Mouse (Mus musculus): ENCODE measurements around the gene Rnaseh2a. TPM values are rescaled to one million over a fixed set of nuclear protein-coding genes. Genes with fewer than 3 reads are reported as not detected.

The Rnaseh2a gene
- not detected in 2 replicates for polyA plus RNA-seq (2012; ENCODE audit: insufficient read depth, insufficient read length, low replicate concordance, missing spikeins)

GRCm38 (mm10) chr8:84969241-84970134 is at the start of gene Rnaseh2a, which contains the start of the genes Gm49661 and Prdx2:
Gene Rnaseh2a (minus strand): TSS chr8:84969767.
Gene Gm49661 (minus strand): TSS chr8:84969433.
Gene Prdx2 (plus strand): TSS chr8:84969587.
- under 1% methylated on average over 56 of the region's 56 CpGs for WGBS
- Histone ChIP-seq H3K4me1 (ENCODE audit: control insufficient read depth, insufficient read depth, low read length) (peaks cover 14% of the 10 kb centered on the region), H3K4me3 (ENCODE audit: insufficient read depth, low read depth, low read length) (peak within 1 kb of the TSS; percentile 63), H3K27ac (ENCODE audit: insufficient read depth, low read depth, low read length) (peak within 1 kb of the TSS; percentile 80)
- TF ChIP-seq POLR2A (IDR thresholded peaks at IDR 0.05; ENCODE audit: insufficient read depth, low read depth, low read length), result peak; percentile 87
- no peak for TF ChIP-seq CTCF (IDR thresholded peaks at IDR 0.05; ENCODE audit: insufficient read depth, low read depth, low read length)

DNA sequence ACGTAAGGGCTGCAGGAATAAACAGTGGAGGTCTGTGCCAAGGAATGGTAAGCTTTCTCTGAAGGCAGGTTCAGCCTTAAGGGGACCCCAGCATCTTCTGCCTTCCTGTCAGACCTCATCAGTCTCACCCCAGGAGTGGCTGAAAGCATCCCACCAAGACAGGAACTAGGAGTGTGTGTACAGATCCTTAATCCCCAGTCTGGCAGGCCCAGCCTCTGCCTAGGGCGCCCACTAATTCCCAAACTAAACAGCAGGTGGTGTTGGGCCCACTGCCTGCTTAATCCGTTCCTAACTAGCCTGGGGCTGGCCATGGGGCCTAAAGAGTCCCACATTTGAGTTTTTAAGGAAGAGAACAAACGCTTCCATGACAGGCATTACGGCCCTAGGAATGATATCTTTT is 47.6 kb upstream of the Rnaseh2a start:
- TF ChIP-seq POLR2A (IDR thresholded peaks at IDR 0.05; ENCODE audit: insufficient read depth, low read depth, low read length) (no peak), CTCF (IDR thresholded peaks at IDR 0.05; ENCODE audit: insufficient read depth, low read depth, low read length) (no peak)
- no peak overlapping the region for H3K27ac ChIP-seq (ENCODE audit: insufficient read depth, low read depth, low read length)
- peaks cover 5% of the 10 kb centered on the region; the same call in 1 of the 2 replicates for H3K4me1 ChIP-seq (ENCODE audit: control insufficient read depth, insufficient read depth, low read length)
- WGBS, result 23% methylated on average over 5 of the region's 5 CpGs
- H3K4me3 ChIP-seq (ENCODE audit: insufficient read depth, low read depth, low read length), result no peak overlapping the region

DNA sequence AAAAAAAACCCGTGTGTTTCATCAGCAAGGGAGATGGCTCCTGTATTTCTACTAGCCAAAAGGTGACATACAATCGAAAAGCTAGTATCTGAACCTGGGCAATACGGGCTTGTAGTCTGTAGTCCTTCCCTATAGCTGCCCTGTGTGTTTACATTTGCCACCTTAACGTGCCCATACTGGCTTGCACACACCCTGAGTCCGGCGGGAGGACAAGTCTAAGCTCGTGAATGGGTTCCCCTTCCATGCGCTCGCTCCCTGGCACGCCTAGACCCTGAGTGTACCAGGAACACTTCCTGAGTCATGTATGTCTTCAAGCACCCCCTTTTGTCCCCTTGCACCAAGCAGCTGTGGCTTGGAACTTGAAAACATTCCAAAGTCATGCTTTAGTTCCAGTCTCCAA is 47.2 kb upstream of the Rnaseh2a start:
- Histone ChIP-seq H3K4me1 (ENCODE audit: control insufficient read depth, insufficient read depth, low read length) (peaks cover 5% of the 10 kb centered on the region; the same call in 1 of the 2 replicates), H3K27ac (ENCODE audit: insufficient read depth, low read depth, low read length) (no peak overlapping the region), H3K4me3 (ENCODE audit: insufficient read depth, low read depth, low read length) (no peak overlapping the region)
- TF ChIP-seq CTCF (IDR thresholded peaks at IDR 0.05; ENCODE audit: insufficient read depth, low read depth, low read length) (no peak), POLR2A (IDR thresholded peaks at IDR 0.05; ENCODE audit: insufficient read depth, low read depth, low read length) (no peak)
- WGBS, result 63% methylated on average over 10 of the region's 10 CpGs

DNA sequence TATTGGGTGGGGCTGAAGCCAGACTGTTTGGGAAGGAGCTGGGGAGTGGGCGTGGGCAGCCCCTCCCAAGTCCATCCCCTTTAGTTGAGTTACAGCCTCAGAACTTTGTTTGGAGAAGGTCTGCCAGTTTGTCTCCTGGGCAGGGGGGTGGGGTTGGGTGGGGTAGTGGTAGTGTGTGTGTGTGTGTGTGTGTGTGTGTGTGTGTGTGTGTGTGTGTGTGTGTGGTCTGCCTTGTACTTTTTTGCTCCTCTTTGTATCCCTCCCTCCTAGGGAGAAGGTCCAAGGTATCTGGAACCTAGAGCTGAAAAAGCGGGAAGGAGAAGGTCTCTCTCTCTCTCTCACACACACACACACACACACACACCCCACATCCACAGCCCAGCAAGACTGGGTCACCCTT is 44.9 kb upstream of the Rnaseh2a start, which contains the start of gene Best2:
Gene Best2, minus strand, starts transcription at position 101 of the 400 bp plus-strand sequence.
- H3K4me1 ChIP-seq (ENCODE audit: control insufficient read depth, insufficient read depth, low read length), result peaks cover 8% of the 10 kb centered on the region; the same call in 1 of the 2 replicates
- peak within 1 kb of the TSS; percentile 50 for H3K4me3 ChIP-seq (ENCODE audit: insufficient read depth, low read depth, low read length)
- TF ChIP-seq CTCF (IDR thresholded peaks at IDR 0.05; ENCODE audit: insufficient read depth, low read depth, low read length) (no peak), POLR2A (IDR thresholded peaks at IDR 0.05; ENCODE audit: insufficient read depth, low read depth, low read length) (no peak)
- H3K27ac ChIP-seq (ENCODE audit: insufficient read depth, low read depth, low read length), result no peak within 1 kb of the TSS
- WGBS, result 54% methylated on average over 2 of the region's 2 CpGs

DNA sequence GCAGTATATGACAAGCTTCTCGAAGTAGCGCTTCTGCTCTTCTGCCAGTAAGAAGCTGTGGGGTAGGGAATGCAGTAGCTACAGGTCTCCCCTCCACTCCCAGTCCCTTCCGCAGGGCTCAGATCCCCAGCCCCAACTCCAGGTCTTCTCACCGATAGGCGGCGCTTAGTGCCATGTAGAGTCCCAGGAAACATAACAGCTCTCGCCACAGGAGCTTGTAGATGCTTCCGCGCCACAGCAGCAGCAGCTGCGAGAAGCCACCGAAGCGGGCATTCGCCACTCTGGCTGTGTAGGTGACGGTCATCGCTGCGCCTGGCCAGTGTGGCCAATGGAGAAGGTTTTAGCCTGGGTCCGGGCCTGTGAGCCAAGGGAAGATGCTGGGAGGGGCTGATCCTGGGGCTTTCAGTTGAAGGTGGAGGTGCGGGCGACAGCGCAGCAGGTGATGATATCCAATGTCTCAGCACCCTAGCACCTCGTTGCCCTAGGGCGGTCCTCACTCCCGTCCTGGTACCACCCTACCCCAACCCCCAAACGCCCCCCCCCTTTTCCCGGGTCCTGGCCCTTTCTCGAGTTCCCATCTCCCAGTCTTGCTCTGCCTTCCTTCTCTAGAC is 43.8 kb upstream of the Rnaseh2a start:
- Histone ChIP-seq H3K4me3 (ENCODE audit: insufficient read depth, low read depth, low read length) (peak overlapping the region; percentile 50), H3K27ac (ENCODE audit: insufficient read depth, low read depth, low read length) (no peak overlapping the region), H3K4me1 (ENCODE audit: control insufficient read depth, insufficient read depth, low read length) (peaks cover 8% of the 10 kb centered on the region; the same call in 1 of the 2 replicates)
- peak; percentile 61 for TF ChIP-seq CTCF (IDR thresholded peaks at IDR 0.05; ENCODE audit: insufficient read depth, low read depth, low read length)
- TF ChIP-seq POLR2A (IDR thresholded peaks at IDR 0.05; ENCODE audit: insufficient read depth, low read depth, low read length), result no peak
- WGBS, result 6% methylated on average over 26 of the region's 26 CpGs

- Histone ChIP-seq H3K4me3 (ENCODE audit: insufficient read depth, low read depth, low read length) (no peak overlapping the region), H3K4me1 (ENCODE audit: control insufficient read depth, insufficient read depth, low read length) (peaks cover 8% of the 10 kb centered on the region; the same call in 1 of the 2 replicates), H3K27ac (ENCODE audit: insufficient read depth, low read depth, low read length) (no peak overlapping the region)
- TF ChIP-seq POLR2A (IDR thresholded peaks at IDR 0.05; ENCODE audit: insufficient read depth, low read depth, low read length) (no peak), CTCF (IDR thresholded peaks at IDR 0.05; ENCODE audit: insufficient read depth, low read depth, low read length) (no peak)
- 21% methylated on average over 28 of the region's 28 CpGs for WGBS
Observed at GRCm38 (mm10) chr8:85011242-85011641, 41.7 kb upstream of the Rnaseh2a start.

DNA sequence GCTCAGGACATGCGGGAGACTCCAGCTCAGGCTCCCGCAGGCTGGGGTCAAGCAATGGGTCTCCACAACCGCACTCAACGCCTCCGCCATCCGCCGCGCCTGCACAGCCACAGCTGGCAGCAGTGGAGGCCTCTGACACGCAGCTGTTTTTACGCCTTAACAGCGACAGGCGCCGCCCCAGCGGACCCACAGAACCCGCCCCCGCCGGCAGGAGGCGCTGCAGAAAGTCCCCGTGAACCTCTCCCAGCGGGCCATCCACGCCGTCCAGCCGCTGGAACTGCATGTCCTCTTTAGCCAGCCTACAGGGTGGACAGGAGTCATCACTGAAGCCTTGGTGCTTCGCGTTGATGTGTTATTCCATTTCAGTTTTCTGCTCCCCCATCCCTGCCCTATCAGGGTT is 38.1 kb upstream of the Rnaseh2a start:
- TF ChIP-seq POLR2A (IDR thresholded peaks at IDR 0.05; ENCODE audit: insufficient read depth, low read depth, low read length) (no peak), CTCF (IDR thresholded peaks at IDR 0.05; ENCODE audit: insufficient read depth, low read depth, low read length) (no peak)
- 21% methylated on average over 25 of the region's 25 CpGs for WGBS
- Histone ChIP-seq H3K27ac (ENCODE audit: insufficient read depth, low read depth, low read length) (no peak overlapping the region), H3K4me3 (ENCODE audit: insufficient read depth, low read depth, low read length) (no peak overlapping the region), H3K4me1 (ENCODE audit: control insufficient read depth, insufficient read depth, low read length) (0 out of 2 replicates have a peak, but pooled peaks cover 3% of the 10 kb centered on the region)

GRCm38 (mm10) chr8:84997649-84998295 is 28.2 kb upstream of the Rnaseh2a start:
- 3% methylated on average over 19 of the region's 19 CpGs for WGBS
- no peak overlapping the region for H3K27ac ChIP-seq (ENCODE audit: insufficient read depth, low read depth, low read length)
- 0 out of 2 replicates have a peak, but pooled peaks have one; percentile 27 for TF ChIP-seq POLR2A (IDR thresholded peaks at IDR 0.05; ENCODE audit: insufficient read depth, low read depth, low read length)
- TF ChIP-seq CTCF (IDR thresholded peaks at IDR 0.05; ENCODE audit: insufficient read depth, low read depth, low read length), result peak; percentile 85
- peaks cover 10% of the 10 kb centered on the region for H3K4me1 ChIP-seq (ENCODE audit: control insufficient read depth, insufficient read depth, low read length)
- 0 out of 2 replicates have a peak overlapping the region, but pooled peaks have one; percentile 2 for H3K4me3 ChIP-seq (ENCODE audit: insufficient read depth, low read depth, low read length)
